Mouse (Mus musculus) olfactory bulb, adult 2 months (tissue): ENCODE results near the gene Rasal3.

Experiments used
- CTCF ChIP-seq: fragments of 200-500 bp; IDR thresholded peaks from 2 replicates; pipeline ENCODE4 v1.5.1; 2012; ENCODE audit warnings: low read depth, mild to moderate bottlenecking, low read length, moderate library complexity; ENCODE audit not compliant: insufficient read depth
- POLR2A ChIP-seq: fragments of 200-500 bp; IDR thresholded peaks from 2 replicates; pipeline ENCODE4 v1.6.1; 2012; ENCODE audit warnings: mild to moderate bottlenecking, low read depth, low read length, moderate library complexity; ENCODE audit not compliant: insufficient read depth

DNA sequence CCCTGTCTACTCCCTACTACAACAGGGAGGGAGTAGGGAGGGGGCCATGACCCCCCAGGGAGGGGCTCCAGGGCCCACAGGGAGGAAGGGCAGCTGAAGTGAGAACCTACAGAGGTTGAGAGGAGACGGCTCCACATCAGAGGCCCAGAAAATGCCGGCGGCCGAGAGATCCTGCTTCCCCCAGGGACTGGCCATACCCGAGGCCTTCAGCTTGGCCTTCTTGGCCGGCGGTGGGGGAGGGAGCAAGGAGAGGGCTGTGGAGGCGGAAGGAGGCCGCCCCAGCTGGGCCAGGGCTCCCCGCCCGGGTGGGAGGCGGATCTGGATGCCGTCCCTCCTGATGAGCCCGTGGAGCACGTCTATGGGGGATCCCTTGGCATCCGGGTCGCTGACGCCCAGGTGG lies 43.5 kb downstream of the Rasal3 start:
- no peak for TF ChIP-seq CTCF
- TF ChIP-seq POLR2A, result no peak
